Mouse (Mus musculus): ENCODE measurements around the gene Gm20425. TPM values are rescaled to one million over a fixed set of nuclear protein-coding genes. Genes with fewer than 3 reads are reported as not detected.
"Not testable (repeated sequence)": the region's sequence is repeated elsewhere in the genome, so short reads cannot be mapped to it uniquely, and the experiment has no call there.

The Gm20425 gene
- polyA plus RNA-seq, 1 experiment from 2014 or later, result 57.4 TPM

- Histone ChIP-seq H3K79me2 (ENCODE audit: inconsistent target) (peaks cover 13% of the 10 kb centered on the region; the same call in 1 of the 2 replicates), H3K4me3 (ENCODE audit: inconsistent target) (peak within 1 kb of the TSS; percentile 74), H3K27ac (no peak within 1 kb of the TSS), H3K36me3 (ENCODE audit: inconsistent target) (peaks cover 20% of the 10 kb centered on the region; the same call in 1 of the 2 replicates)
- 2% methylated on average over 45 of the region's 45 CpGs for whole genome bisulfite sequencing (ENCODE audit: missing documents)
Observed at GRCm38 (mm10) chr9:103201561-103202260, 28.4 kb downstream of the Gm20425 start, which contains the start of gene Srprb. Gene Srprb, minus strand, starts transcription at chr9:103202137.

- WGBS (ENCODE audit: missing documents), result 92% methylated on average over 4 of the region's 4 CpGs
- Histone ChIP-seq H3K36me3 (ENCODE audit: inconsistent target) (peaks cover 44% of the 10 kb centered on the region), H3K27ac (no peak overlapping the region), H3K79me2 (ENCODE audit: inconsistent target) (no peaks in the 10 kb centered on the region), H3K4me3 (ENCODE audit: inconsistent target) (no peak overlapping the region)
Observed at GRCm38 (mm10) chr9:103188416-103188815, 41.7 kb downstream of the Gm20425 start.

GRCm38 (mm10) chr9:103186747-103187146 lies 43.4 kb downstream of the Gm20425 start:
- 88% methylated on average over 8 of the region's 9 CpGs for WGBS (ENCODE audit: missing documents)
- H3K79me2 ChIP-seq (ENCODE audit: inconsistent target), result no peaks in the 10 kb centered on the region
- peaks cover 31% of the 10 kb centered on the region for H3K36me3 ChIP-seq (ENCODE audit: inconsistent target)
- no peak overlapping the region for H3K4me3 ChIP-seq (ENCODE audit: inconsistent target)
- no peak overlapping the region for H3K27ac ChIP-seq

- 97% methylated on average over 8 of the region's 8 CpGs for WGBS (ENCODE audit: missing documents)
- peaks cover 26% of the 10 kb centered on the region for H3K36me3 ChIP-seq (ENCODE audit: inconsistent target)
- H3K4me3 ChIP-seq (ENCODE audit: inconsistent target), result no peak overlapping the region
- no peaks in the 10 kb centered on the region for H3K79me2 ChIP-seq (ENCODE audit: inconsistent target)
- no peak overlapping the region for H3K27ac ChIP-seq
Observed at GRCm38 (mm10) chr9:103185946-103186345, 44.2 kb downstream of the Gm20425 start.

- 83% methylated on average over 4 of the region's 4 CpGs for WGBS (ENCODE audit: missing documents)
- H3K27ac ChIP-seq, result no peak overlapping the region
- no peaks in the 10 kb centered on the region for H3K79me2 ChIP-seq (ENCODE audit: inconsistent target)
- peaks cover 15% of the 10 kb centered on the region for H3K36me3 ChIP-seq (ENCODE audit: inconsistent target)
- H3K4me3 ChIP-seq (ENCODE audit: inconsistent target), result no peak overlapping the region
Observed at GRCm38 (mm10) chr9:103184855-103185254, 45.3 kb downstream of the Gm20425 start.

- H3K79me2 ChIP-seq (ENCODE audit: inconsistent target), result no peaks in the 10 kb centered on the region
- H3K4me3 ChIP-seq (ENCODE audit: inconsistent target), result no peak overlapping the region
- no peaks in the 10 kb centered on the region for H3K36me3 ChIP-seq (ENCODE audit: inconsistent target)
- no peak overlapping the region for H3K27ac ChIP-seq
- WGBS (ENCODE audit: missing documents), result 91% methylated on average over 8 of the region's 8 CpGs
Observed at GRCm38 (mm10) chr9:103181886-103182285, 48.2 kb downstream of the Gm20425 start.

GRCm38 (mm10) chr9:103180807-103181565 lies 49.1 kb downstream of the Gm20425 start:
- H3K79me2 ChIP-seq (ENCODE audit: inconsistent target), result no peaks in the 10 kb centered on the region
- H3K36me3 ChIP-seq (ENCODE audit: inconsistent target), result no peaks in the 10 kb centered on the region
- peak overlapping the region; percentile 12; the same call in 1 of the 2 replicates for H3K4me3 ChIP-seq (ENCODE audit: inconsistent target)
- 13% methylated on average over 20 of the region's 20 CpGs for WGBS (ENCODE audit: missing documents)
- H3K27ac ChIP-seq, result no peak overlapping the region

GRCm38 (mm10) chr9:103180303-103180702 lies 49.8 kb downstream of the Gm20425 start:
- WGBS (ENCODE audit: missing documents), result 77% methylated on average over 3 of the region's 3 CpGs
- no peaks in the 10 kb centered on the region for H3K79me2 ChIP-seq (ENCODE audit: inconsistent target)
- H3K4me3 ChIP-seq (ENCODE audit: inconsistent target), result no peak overlapping the region

GRCm38 (mm10) chr9:103175692-103176091 lies 54.4 kb downstream of the Gm20425 start:
- 62% methylated on average over 7 of the region's 7 CpGs for WGBS (ENCODE audit: missing documents)
- H3K79me2 ChIP-seq (ENCODE audit: inconsistent target), result no peaks in the 10 kb centered on the region
- H3K27ac ChIP-seq, result no peak overlapping the region
- no peaks in the 10 kb centered on the region for H3K36me3 ChIP-seq (ENCODE audit: inconsistent target)
- no peak overlapping the region for H3K4me3 ChIP-seq (ENCODE audit: inconsistent target)

More at GRCm38 (mm10) chr9:103180303-103180702, 49.8 kb downstream of the Gm20425 start:
- no peak overlapping the region for H3K27ac ChIP-seq
- H3K36me3 ChIP-seq (ENCODE audit: inconsistent target), result no peaks in the 10 kb centered on the region

- no peaks in the 10 kb centered on the region for H3K79me2 ChIP-seq (ENCODE audit: inconsistent target)
- no peaks in the 10 kb centered on the region for H3K36me3 ChIP-seq (ENCODE audit: inconsistent target)
- H3K4me3 ChIP-seq (ENCODE audit: inconsistent target), result no peak overlapping the region
- no peak overlapping the region for H3K27ac ChIP-seq
- WGBS (ENCODE audit: missing documents), result 53% methylated on average over 6 of the region's 6 CpGs
Observed at GRCm38 (mm10) chr9:103174771-103175519, 55.2 kb downstream of the Gm20425 start.

GRCm38 (mm10) chr9:103168771-103169170 lies 61.3 kb downstream of the Gm20425 start:
- Histone ChIP-seq H3K36me3 (ENCODE audit: inconsistent target) (no peaks in the 10 kb centered on the region), H3K27ac (no peak overlapping the region), H3K79me2 (ENCODE audit: inconsistent target) (no peaks in the 10 kb centered on the region), H3K4me3 (ENCODE audit: inconsistent target) (no peak overlapping the region)
- 89% methylated on average over 7 of the region's 7 CpGs for WGBS (ENCODE audit: missing documents)

GRCm38 (mm10) chr9:103168046-103168445 lies 62.1 kb downstream of the Gm20425 start:
- no peak overlapping the region for H3K4me3 ChIP-seq (ENCODE audit: inconsistent target)
- WGBS (ENCODE audit: missing documents), result 92% methylated on average over 5 of the region's 6 CpGs
- H3K79me2 ChIP-seq (ENCODE audit: inconsistent target), result no peaks in the 10 kb centered on the region
- no peak overlapping the region for H3K27ac ChIP-seq
- no peaks in the 10 kb centered on the region for H3K36me3 ChIP-seq (ENCODE audit: inconsistent target)

GRCm38 (mm10) chr9:103163806-103164205 lies 66.3 kb downstream of the Gm20425 start:
- Histone ChIP-seq H3K4me3 (ENCODE audit: inconsistent target) (no peak overlapping the region), H3K27ac (no peak overlapping the region), H3K36me3 (ENCODE audit: inconsistent target) (no peaks in the 10 kb centered on the region), H3K79me2 (ENCODE audit: inconsistent target) (no peaks in the 10 kb centered on the region)
- WGBS (ENCODE audit: missing documents), result 92% methylated on average over 15 of the region's 15 CpGs

GRCm38 (mm10) chr9:103155158-103155557 lies 74.9 kb downstream of the Gm20425 start:
- not testable (repeated sequence) for H3K79me2 ChIP-seq (ENCODE audit: inconsistent target); H3K4me3 ChIP-seq (ENCODE audit: inconsistent target); H3K36me3 ChIP-seq (ENCODE audit: inconsistent target); H3K27ac ChIP-seq
- 89% methylated on average over 6 of the region's 7 CpGs for WGBS (ENCODE audit: missing documents)
